Mouse (Mus musculus) MEL (cell line): ENCODE data around the gene Fbxo9.

Source experiments
- CTCF ChIP-seq, 3 experiments: IDR thresholded peaks in 2 of 3; conservative IDR thresholded peaks in 1 of 3; 2 replicates each; pipeline ENCODE4 v1.5.1; 2011 to 2012; ENCODE audit warnings: low read length in 3 of 3, low read depth in 2 of 3, mild to moderate bottlenecking in 2 of 3, improper control_type of control experiment in 1 of 3, inconsistent platforms in 1 of 3, mixed read lengths in 1 of 3, moderate library complexity in 1 of 3; ENCODE audit not compliant: control insufficient read depth in 1 of 3, insufficient read depth in 1 of 3, poor library complexity in 1 of 3, severe bottlenecking in 1 of 3
- EP300 ChIP-seq, 2 experiments: IDR thresholded peaks; 2 replicates each; pipeline ENCODE4 v1.6.1; 2011; ENCODE audit warnings: improper control_type of control experiment in 2 of 2, low read length in 2 of 2, low read depth in 1 of 2, mild to moderate bottlenecking in 1 of 2
- MXI1 ChIP-seq: IDR thresholded peaks from 2 replicates; pipeline ENCODE4 v1.6.1; 2011; ENCODE audit warnings: mild to moderate bottlenecking, low read depth, low read length, improper control_type of control experiment
- POLR2A ChIP-seq, 2 experiments: IDR thresholded peaks; 2 replicates each; pipeline ENCODE4 v1.6.1; 2011 to 2012; ENCODE audit warnings: low read length in 2 of 2, mild to moderate bottlenecking in 2 of 2, control low read depth in 1 of 2, improper control_type of control experiment in 1 of 2, low read depth in 1 of 2, moderate library complexity in 1 of 2; ENCODE audit not compliant: control insufficient read depth in 1 of 2, insufficient read depth in 1 of 2, poor library complexity in 1 of 2
- RCOR1 ChIP-seq: IDR thresholded peaks from 2 replicates; pipeline ENCODE4 v1.6.1; 2012; ENCODE audit warnings: low read depth, mild to moderate bottlenecking, inconsistent platforms, low read length, improper control_type of control experiment
- ZKSCAN1 ChIP-seq: IDR thresholded peaks from 2 replicates; pipeline ENCODE4 v1.6.1; 2012; ENCODE audit warnings: low read depth, mild to moderate bottlenecking, inconsistent platforms, low read length, improper control_type of control experiment, moderate library complexity

DNA sequence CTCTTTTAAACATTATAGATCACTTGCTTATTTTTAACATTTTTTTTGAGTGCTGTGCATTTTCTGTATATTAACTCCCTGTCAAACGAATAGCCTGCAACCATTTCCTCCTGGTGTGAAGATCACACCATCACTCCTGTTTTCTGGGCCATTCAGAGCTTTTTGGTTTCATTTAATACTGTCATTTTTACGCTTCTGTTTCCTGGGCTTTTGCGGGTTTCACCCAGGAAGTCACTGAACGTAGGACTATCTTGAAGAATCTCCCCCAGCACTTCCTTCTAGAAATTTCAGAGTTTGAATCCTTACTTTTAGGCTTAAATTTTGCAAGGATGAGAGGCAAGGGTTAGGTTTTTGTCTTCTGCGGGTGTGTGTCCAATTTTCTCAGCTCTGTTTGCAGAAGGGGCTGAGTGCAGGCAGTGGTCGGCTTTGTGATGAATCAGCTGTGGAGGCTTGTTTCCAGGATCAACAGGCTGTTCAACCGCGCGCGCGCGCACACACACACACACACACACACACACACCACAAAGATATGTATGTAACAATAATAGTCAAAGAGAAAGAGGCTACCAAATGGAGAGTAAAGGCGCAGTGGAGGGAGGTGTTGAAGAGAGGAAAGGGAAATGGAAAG is 35.0 kb downstream of the Fbxo9 start:
- TF ChIP-seq RCOR1, result no peak
- no peak for TF ChIP-seq ZKSCAN1
- no peak for TF ChIP-seq MXI1
- no peak for TF ChIP-seq POLR2A (IDR thresholded peaks at IDR 0.05; ENCODE audit: control insufficient read depth in 1 of 2, insufficient read depth in 1 of 2, low read depth in 1 of 2, low read length in 2 of 2, poor library complexity in 1 of 2)
- no peak for TF ChIP-seq EP300 (IDR thresholded peaks at IDR 0.05; ENCODE audit: low read depth in 1 of 2, low read length in 2 of 2)
- no peak for TF ChIP-seq CTCF (IDR thresholded peaks at IDR 0.05 in 2 of 3, conservative IDR thresholded peaks at IDR 0.05 in 1 of 3; ENCODE audit: control insufficient read depth in 1 of 3, insufficient read depth in 1 of 3, low read depth in 2 of 3, low read length in 3 of 3, poor library complexity in 1 of 3, severe bottlenecking in 1 of 3)
